Mouse (Mus musculus) adrenal gland, adult 10 weeks (tissue): Measurements from ENCODE around the gene Amdhd2. TPM values are rescaled to one million over a fixed set of nuclear protein-coding genes. Genes with fewer than 3 reads are reported as not detected.

Experiments used
- polyA plus RNA-seq: library from polyadenylated mRNA; stranded (reverse); fragments of 350-450 nt; fragmentation: Illumina TruSeq; extraction: RNeasy Lipid Tissue Mini Kit (QIAGEN cat#74804); gene quantifications from one replicate; pipeline ENCODE4 v1.2.3, GENCODE M21; 2014; ENCODE audit warnings: low read depth, low replicate concordance

The Amdhd2 gene
- polyA plus RNA-seq = not detected

GRCm38 (mm10) chr17:24163176-24163962 is at the start of gene Amdhd2:
Gene Amdhd2 (minus strand): TSS chr17:24163766.

GRCm38 (mm10) chr17:24209043-24209915 is 45.7 kb upstream of the Amdhd2 start, which contains the start of gene Ntn3:
Gene Ntn3 (minus strand): TSS chr17:24209531.

GRCm38 (mm10) chr17:24205284-24205888 is 41.8 kb upstream of the Amdhd2 start, which contains the start of gene Tbc1d24:
Gene Tbc1d24 (minus strand): TSS chr17:24205562.

GRCm38 (mm10) chr17:24169317-24170065 is 5.9 kb upstream of the Amdhd2 start, which contains the start of gene Atp6v0c:
Gene Atp6v0c (minus strand): TSS chr17:24169702.

GRCm38 (mm10) chr17:24150824-24151223 is 12.7 kb downstream of the Amdhd2 start, which contains the start of gene Pdpk1:
Gene Pdpk1 (minus strand): TSS chr17:24150924.

Other genes starting within 250 kb of the Amdhd2 start
- gene Dcpp3, start 246.3 kb downstream of the Amdhd2 start, polyA plus RNA-seq = not detected
- gene Sbp, start 222.1 kb downstream of the Amdhd2 start, polyA plus RNA-seq = not detected
- gene Sbpl, start 208.5 kb downstream of the Amdhd2 start, polyA plus RNA-seq = not detected
- gene Prss30, start 183.2 kb downstream of the Amdhd2 start, polyA plus RNA-seq = not detected
- not detected for gene Prss22, start 165.7 kb downstream of the Amdhd2 start, polyA plus RNA-seq
- not detected for gene Prss27, start 125.6 kb downstream of the Amdhd2 start, polyA plus RNA-seq
- gene Kctd5, start 90.3 kb downstream of the Amdhd2 start, polyA plus RNA-seq = 26.7 TPM
- gene Pdpk1, start 12.8 kb downstream of the Amdhd2 start, polyA plus RNA-seq = 57.8 TPM
- gene Atp6v0c, start 5.9 kb upstream of the Amdhd2 start, polyA plus RNA-seq = 78.0 TPM
- gene Tbc1d24, start 41.8 kb upstream of the Amdhd2 start, polyA plus RNA-seq = 15.3 TPM
- gene Ntn3, start 45.8 kb upstream of the Amdhd2 start, polyA plus RNA-seq = 0.35 TPM
- 4.6 TPM for gene Tedc2, start 57.1 kb upstream of the Amdhd2 start, polyA plus RNA-seq
- 0.58 TPM for gene Ccnf, start 87.7 kb upstream of the Amdhd2 start, polyA plus RNA-seq
- not detected for gene Abca17, start 187.3 kb upstream of the Amdhd2 start, polyA plus RNA-seq
- 2.9 TPM for gene Abca3, start 188.2 kb upstream of the Amdhd2 start, polyA plus RNA-seq